Mouse (Mus musculus) embryonic facial prominence, embryonic 14.5 days (tissue): ENCODE measurements around the gene Safb2. TPM values are rescaled to one million over a fixed set of nuclear protein-coding genes. Genes with fewer than 3 reads are reported as not detected.
A peak's percentile ranks its signal among the peaks of the same experiment; 100 is the strongest.

ENCODE experiments used
- ATAC-seq: fragments of 200-750 bp; cut with Nextera tagmentation; 2 replicates; pipeline ENCODE4 v1.8.0; 2017; ENCODE audit warnings: low read depth, moderate number of reproducible peaks, moderate TSS enrichment
- DNase-seq: peaks from one replicate; pipeline ENCODE4 v3.0.0-alpha.2; 2015; ENCODE audit warnings: low spot score
- H3K27ac ChIP-seq: fragments of 300-500 bp; sonication (generic); replicated peaks from 2 replicates; pipeline ENCODE4 v1.5.1; 2014; ENCODE audit warnings: low read depth, mild to moderate bottlenecking, low read length, moderate library complexity
- H3K27me3 ChIP-seq: fragments of 300-500 bp; sonication (generic); replicated peaks from 2 replicates; pipeline ENCODE4 v1.6.1; 2014; ENCODE audit warnings: low read length; ENCODE audit not compliant: control insufficient read depth, insufficient read depth
- H3K36me3 ChIP-seq: fragments of 300-500 bp; sonication (generic); 2 replicates; pipeline ENCODE4 v1.6.1; 2014; ENCODE audit warnings: low read length, mixed read lengths; ENCODE audit not compliant: control insufficient read depth, insufficient read depth
- H3K4me1 ChIP-seq: fragments of 300-500 bp; sonication (generic); 2 replicates; pipeline ENCODE4 v1.6.1; 2014; ENCODE audit warnings: antibody characterized with exemption, low read length; ENCODE audit not compliant: control insufficient read depth, insufficient read depth
- H3K4me2 ChIP-seq: fragments of 300-500 bp; sonication (generic); 2 replicates; pipeline ENCODE4 v1.6.1; 2014; ENCODE audit warnings: low read depth, mild to moderate bottlenecking, low read length, moderate library complexity, mixed read lengths
- H3K4me3 ChIP-seq: fragments of 300-500 bp; sonication (generic); 2 replicates; pipeline ENCODE4 v1.5.1; 2014; ENCODE audit warnings: low read depth, mild to moderate bottlenecking, low read length
- H3K9ac ChIP-seq: fragments of 300-500 bp; sonication (generic); 2 replicates; pipeline ENCODE4 v1.6.1; 2014; ENCODE audit warnings: low read depth, mild to moderate bottlenecking, low read length, moderate library complexity, mixed read lengths
- H3K9me3 ChIP-seq: fragments of 300-500 bp; sonication (generic); 2 replicates; pipeline ENCODE4 v1.6.1; 2016; ENCODE audit warnings: low read length; ENCODE audit not compliant: control insufficient read depth
- WGBS: fragments of 180-500 bp; shearing (Covaris S2); extraction: QIAGEN DNeasy Blood & Tissue Kit; methylation state at CpG from one replicate; pipeline ENCODE4 v1.1.7; 2014; 5-methylcytosine and 5-hydroxymethylcytosine counted together
- polyA plus RNA-seq: library from polyadenylated mRNA; unstranded; fragments of >200 nt; fragmentation: Nextera tagmentation; extraction: Ambion mirVana; gene quantifications from 2 replicates; pipeline ENCODE4 v1.2.1, GENCODE M21; 2014

Gene Safb2
- polyA plus RNA-seq, 1 experiment from 2014 or later: 50.2 TPM

DNA sequence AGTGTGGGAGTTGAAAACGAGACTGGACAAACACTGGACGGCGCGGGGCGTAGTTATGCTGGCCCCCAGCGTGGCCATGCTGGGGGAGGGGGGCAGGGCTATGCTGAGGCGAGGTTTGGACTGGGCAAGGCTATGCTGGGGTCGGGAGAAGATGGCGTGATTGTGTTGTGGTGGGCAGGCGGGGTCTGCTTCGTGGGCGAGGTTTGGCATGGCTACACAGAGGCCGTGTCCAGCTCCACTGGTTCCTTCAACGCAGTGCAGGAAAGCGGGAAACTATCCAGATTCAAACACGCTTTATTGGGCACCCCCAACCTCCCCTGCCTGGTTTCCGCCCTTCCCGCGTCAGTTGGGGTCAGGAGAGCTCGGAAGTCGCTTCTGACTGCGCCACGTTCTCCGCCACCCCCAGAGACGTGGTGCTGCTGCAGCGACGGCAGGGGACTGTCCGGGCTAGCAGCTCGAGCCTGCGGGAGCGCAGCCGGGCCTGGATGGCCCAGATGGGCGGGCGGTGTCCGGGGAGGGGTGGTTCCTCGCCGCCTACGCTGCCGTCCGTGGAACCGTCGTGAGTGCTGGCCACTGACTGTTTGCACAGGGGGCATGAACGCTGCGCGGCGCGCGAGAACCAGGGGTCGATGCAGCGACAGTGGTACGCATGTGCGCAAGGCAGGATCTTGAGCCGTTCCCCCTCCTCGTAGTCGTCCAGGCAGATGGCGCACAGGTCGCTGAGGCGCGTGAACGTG is 73.2 kb downstream of the Safb2 start:
- peak overlapping the region; percentile 25 for H3K9ac ChIP-seq
- H3K4me3 ChIP-seq: peak overlapping the region; percentile 31
- peaks cover 46% of the 10 kb centered on the region for H3K27me3 ChIP-seq
- ATAC-seq: no peak
- no peak for DNase-seq
- H3K4me1 ChIP-seq: peaks cover 14% of the 10 kb centered on the region
- no peaks in the 10 kb centered on the region for H3K9me3 ChIP-seq
- peak overlapping the region; percentile 51 for H3K4me2 ChIP-seq
- no peaks in the 10 kb centered on the region for H3K36me3 ChIP-seq
- WGBS: 10% methylated on average over 35 of the region's 60 CpGs
- no peak overlapping the region for H3K27ac ChIP-seq

Other genes starting within 250 kb of the Safb2 start
- 104 and 116 TPM in 2 replicates for gene Ptprs, start 108.1 kb downstream of the Safb2 start, polyA plus RNA-seq
- gene Znrf4, start 72.2 kb downstream of the Safb2 start, polyA plus RNA-seq: not detected in 2 replicates
- 3.9 and 4.2 TPM in 2 replicates for gene Gm20219, start 30.2 kb downstream of the Safb2 start, polyA plus RNA-seq
- 62.9 and 68.2 TPM in 2 replicates for gene Safb, start 240 bp upstream of the Safb2 start, polyA plus RNA-seq
- 271 and 281 TPM in 2 replicates for gene 2410015M20Rik, start 25.2 kb upstream of the Safb2 start, polyA plus RNA-seq
- gene Rpl36, start 28.8 kb upstream of the Safb2 start, polyA plus RNA-seq: 2,068 and 2,222 TPM in 2 replicates
- 44.0 and 51.8 TPM in 2 replicates for gene Lonp1, start 42.3 kb upstream of the Safb2 start, polyA plus RNA-seq
- gene Catsperd, start 43.6 kb upstream of the Safb2 start, polyA plus RNA-seq: 0.24 and 0.31 TPM in 2 replicates
- 78.8 and 87.8 TPM in 2 replicates for gene Ranbp3, start 88.7 kb upstream of the Safb2 start, polyA plus RNA-seq
- 424 and 466 TPM in 2 replicates for gene Ndufa11, start 133.2 kb upstream of the Safb2 start, polyA plus RNA-seq
- gene Vmac, start 133.4 kb upstream of the Safb2 start, polyA plus RNA-seq: 18.6 and 21.4 TPM in 2 replicates
- 14.0 and 17.4 TPM in 2 replicates for gene Nrtn, start 172.9 kb upstream of the Safb2 start, polyA plus RNA-seq
- 33.3 and 42.0 TPM in 2 replicates for gene Dus3l, start 180.2 kb upstream of the Safb2 start, polyA plus RNA-seq
- gene Prr22, start 185.7 kb upstream of the Safb2 start, polyA plus RNA-seq: 0.61 and 1.2 TPM in 2 replicates
- 3.5 and 5.3 TPM in 2 replicates for gene Rfx2, start 246.4 kb upstream of the Safb2 start, polyA plus RNA-seq